Comparison of ENCODE assay signal across 9 mouse cellular contexts in the genomic region with DNA sequence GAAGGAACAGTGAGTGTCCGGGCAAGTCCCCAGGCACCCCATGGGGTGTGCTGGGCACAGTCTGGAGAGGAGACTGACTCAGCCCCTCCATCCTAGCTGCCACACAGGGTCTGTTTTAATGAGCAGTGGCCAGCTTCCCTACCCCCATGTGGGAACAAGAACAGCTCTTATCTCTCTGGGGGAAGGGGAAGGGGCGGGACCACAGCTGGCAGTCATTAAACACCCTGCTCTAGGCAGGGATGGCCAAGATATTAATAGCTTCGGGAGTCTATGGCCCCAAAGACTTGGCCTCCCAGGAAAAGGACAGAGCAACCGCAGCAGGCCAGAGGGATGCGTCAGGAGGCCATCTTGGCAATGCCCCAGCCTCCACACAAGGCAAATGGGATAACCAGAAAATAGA. TPM values are rescaled to one million over a fixed set of nuclear protein-coding genes. Genes with fewer than 3 reads are reported as not detected.
A peak's percentile ranks its signal among the peaks of the same experiment; 100 is the strongest.
DNase-seq lines count a peak whose midpoint lies in the region; ATAC-seq lines count a peak whose summit lies in the region.
"Had no signal": no experiment of that assay in that cellular context is flagged by ENCODE, and none has a peak within 500 bp of the region (broad histone marks: within the 10 kb centered on the region; RNA-seq: fewer than 3 reads in every experiment).

No protein-coding gene starts in this region.

- no peak overlapping the region for H3K27ac ChIP-seq in kidney, embryonic 16.5 days (ENCODE audit: low read length)
- H3K27ac ChIP-seq in heart, embryonic 16.5 days (ENCODE audit: low read length) = 0 out of 2 replicates have a peak overlapping the region, but pooled peaks have one; percentile 18
- no peak overlapping the region for H3K27ac ChIP-seq in hindbrain, embryonic 14.5 days

- peaks cover 11% of the 10 kb centered on the region for H3K4me1 ChIP-seq in kidney, embryonic 16.5 days (ENCODE audit: insufficient read depth, low read length)
- peaks cover 16% of the 10 kb centered on the region for H3K4me1 ChIP-seq in heart, embryonic 16.5 days (ENCODE audit: control insufficient read depth, insufficient read depth, low read length)
- peaks cover 7% of the 10 kb centered on the region; the same call in 1 of the 2 replicates for H3K4me1 ChIP-seq in hindbrain, embryonic 14.5 days (replicated peaks; ENCODE audit: control insufficient read depth, insufficient read depth, low read length)

- peak; percentile 14 for DNase-seq in kidney, adult 11 months
- peak; percentile 63 for DNase-seq in lung, postnatal 14 days
- DNase-seq in spleen, adult 12 weeks (ENCODE audit: low spot score) = no peak
- no peak for DNase-seq in urinary bladder, postnatal 25 days (ENCODE audit: low spot score)
- no peak for DNase-seq in hindbrain, embryonic 14.5 days (ENCODE audit: low spot score)
- DNase-seq: layer of hippocampus, adult 9-11 months had no signal

- H3K4me3 ChIP-seq in kidney, embryonic 16.5 days (ENCODE audit: low read length) = no peak overlapping the region
- no peak overlapping the region for H3K4me3 ChIP-seq in heart, embryonic 16.5 days (ENCODE audit: low read length)
- H3K4me3 ChIP-seq in hindbrain, embryonic 14.5 days (replicated peaks; ENCODE audit: low read length) = no peak overlapping the region

- WGBS in kidney, embryonic 16.5 days = 53% methylated on average over 5 of the region's 5 CpGs
- 18% methylated on average over 5 of the region's 5 CpGs for WGBS in heart, embryonic 16.5 days
- 66% methylated on average over 5 of the region's 5 CpGs for WGBS in hindbrain, embryonic 14.5 days

- H3K4me2 ChIP-seq in kidney, embryonic 16.5 days (replicated peaks; ENCODE audit: low read depth, low read length) = no peak overlapping the region
- no peak overlapping the region for H3K4me2 ChIP-seq in heart, embryonic 16.5 days (ENCODE audit: low read depth, low read length)
- no peak overlapping the region for H3K4me2 ChIP-seq in hindbrain, embryonic 14.5 days (replicated peaks)

- H3K27me3 ChIP-seq in kidney, embryonic 16.5 days (ENCODE audit: insufficient read depth, low read length) = peaks cover 36% of the 10 kb centered on the region
- H3K27me3 ChIP-seq in heart, embryonic 16.5 days (ENCODE audit: control insufficient read depth, insufficient read depth, low read length) = peaks cover 18% of the 10 kb centered on the region
- H3K27me3 ChIP-seq in hindbrain, embryonic 14.5 days (ENCODE audit: control insufficient read depth, insufficient read depth, low read length) = 0 out of 2 replicates have a peak, but pooled peaks cover 8% of the 10 kb centered on the region

- no peak for ATAC-seq in kidney, embryonic 16.5 days (ENCODE audit: low FRiP score, low TSS enrichment)
- 0 out of 2 replicates have a peak, but pooled peaks have one; percentile 6 for ATAC-seq in common myeloid progenitor, adult 5-6 weeks (replicated peaks; ENCODE audit: low read depth, poor library complexity, severe bottlenecking)
- peak; percentile 69 for ATAC-seq in heart, embryonic 16.5 days (replicated peaks; ENCODE audit: extremely low read depth, insufficient read depth, low FRiP score)
- no peak for ATAC-seq in hindbrain, embryonic 14.5 days (ENCODE audit: low FRiP score)

- H3K9ac ChIP-seq in kidney, embryonic 16.5 days (replicated peaks; ENCODE audit: low read length) = no peak overlapping the region
- H3K9ac ChIP-seq in heart, embryonic 16.5 days (ENCODE audit: low read length) = no peak overlapping the region
- no peak overlapping the region for H3K9ac ChIP-seq in hindbrain, embryonic 14.5 days

- H3K36me3 ChIP-seq in kidney, embryonic 16.5 days (ENCODE audit: insufficient read depth, low read length) = no peaks in the 10 kb centered on the region
- no peaks in the 10 kb centered on the region for H3K36me3 ChIP-seq in heart, embryonic 16.5 days (ENCODE audit: control insufficient read depth, insufficient read depth)
- H3K36me3 ChIP-seq in hindbrain, embryonic 14.5 days (replicated peaks; ENCODE audit: control insufficient read depth, insufficient read depth) = no peaks in the 10 kb centered on the region

- no peaks in the 10 kb centered on the region for H3K9me3 ChIP-seq in kidney, embryonic 16.5 days (ENCODE audit: low read length)
- H3K9me3 ChIP-seq in heart, embryonic 16.5 days (replicated peaks; ENCODE audit: control insufficient read depth, low read length) = no peaks in the 10 kb centered on the region
- H3K9me3 ChIP-seq in hindbrain, embryonic 14.5 days (ENCODE audit: control insufficient read depth, low read length) = no peaks in the 10 kb centered on the region

RNA-seq across cellular contexts. Expression of a gene that starts 29.8 kb away (rescaled TPM):
- 0.04 and 0.40 TPM in 2 replicates for polyA plus RNA-seq in kidney, embryonic 16.5 days (2015; fragmentation: Nextera tagmentation; extraction: Ambion mirVana)
- total RNA-seq in common myeloid progenitor, adult 5-6 weeks (2017) = 0.14 TPM in 1 of 2 replicates, not detected in the other
- polyA plus RNA-seq in heart, embryonic 16.5 days (2015; fragmentation: Nextera tagmentation; extraction: Ambion mirVana) = 0.22 and 0.45 TPM in 2 replicates
- 0.40 and 0.59 TPM in 2 replicates for polyA plus RNA-seq in hindbrain, embryonic 14.5 days (2014; fragmentation: Nextera tagmentation; extraction: Ambion mirVana)

RNA-seq across cellular contexts. Expression of a gene that starts 30.4 kb away (rescaled TPM):
- 0.25 TPM in 1 of 2 replicates, not detected in the other for polyA plus RNA-seq in kidney, embryonic 16.5 days (2015; fragmentation: Nextera tagmentation; extraction: Ambion mirVana)
- total RNA-seq in common myeloid progenitor, adult 5-6 weeks (2017) = not detected in 2 replicates
- 0.29 TPM in 1 of 2 replicates, not detected in the other for polyA plus RNA-seq in heart, embryonic 16.5 days (2015; fragmentation: Nextera tagmentation; extraction: Ambion mirVana)
- 0.22 and 0.32 TPM in 2 replicates for polyA plus RNA-seq in hindbrain, embryonic 14.5 days (2014; fragmentation: Nextera tagmentation; extraction: Ambion mirVana)

RNA-seq across cellular contexts. Expression of a gene that starts 33.0 kb away (rescaled TPM):
- polyA plus RNA-seq in kidney, embryonic 16.5 days (2015; fragmentation: Nextera tagmentation; extraction: Ambion mirVana) = 8.5 and 9.0 TPM in 2 replicates
- 5.5 and 13.3 TPM in 2 replicates for total RNA-seq in common myeloid progenitor, adult 5-6 weeks (2017)
- polyA plus RNA-seq in heart, embryonic 16.5 days (2015; fragmentation: Nextera tagmentation; extraction: Ambion mirVana) = 5.3 and 5.4 TPM in 2 replicates
- 21.6 and 26.5 TPM in 2 replicates for polyA plus RNA-seq in hindbrain, embryonic 14.5 days (2014; fragmentation: Nextera tagmentation; extraction: Ambion mirVana)

RNA-seq across cellular contexts. Expression of a gene that starts 37.8 kb away (rescaled TPM):
- polyA plus RNA-seq in kidney, embryonic 16.5 days (2015; fragmentation: Nextera tagmentation; extraction: Ambion mirVana) = 107 and 114 TPM in 2 replicates
- total RNA-seq in common myeloid progenitor, adult 5-6 weeks (2017) = 34.1 and 34.8 TPM in 2 replicates
- polyA plus RNA-seq in heart, embryonic 16.5 days (2015; fragmentation: Nextera tagmentation; extraction: Ambion mirVana) = 172 and 177 TPM in 2 replicates
- 171 and 213 TPM in 2 replicates for polyA plus RNA-seq in hindbrain, embryonic 14.5 days (2014; fragmentation: Nextera tagmentation; extraction: Ambion mirVana)

RNA-seq across cellular contexts. Expression of a gene that starts 46.7 kb away (rescaled TPM):
- 46.1 and 57.5 TPM in 2 replicates for polyA plus RNA-seq in kidney, embryonic 16.5 days (2015; fragmentation: Nextera tagmentation; extraction: Ambion mirVana)
- total RNA-seq in common myeloid progenitor, adult 5-6 weeks (2017) = 100 and 118 TPM in 2 replicates
- 42.5 and 45.3 TPM in 2 replicates for polyA plus RNA-seq in heart, embryonic 16.5 days (2015; fragmentation: Nextera tagmentation; extraction: Ambion mirVana)
- 56.2 and 64.1 TPM in 2 replicates for polyA plus RNA-seq in hindbrain, embryonic 14.5 days (2014; fragmentation: Nextera tagmentation; extraction: Ambion mirVana)

Comparison
In these comparisons a context has a peak if more than half of its experiments do, and no peak if none do; other contexts are left out.
1. DNase-seq: peak in kidney, adult 11 months (single experiment) and lung, postnatal 14 days (single experiment); none in spleen, adult 12 weeks (single experiment), urinary bladder, postnatal 25 days (single experiment) and hindbrain, embryonic 14.5 days (single experiment).
2. ATAC-seq: peak in common myeloid progenitor, adult 5-6 weeks (single experiment) and heart, embryonic 16.5 days (single experiment); none in kidney, embryonic 16.5 days (single experiment) and hindbrain, embryonic 14.5 days (single experiment).